Mouse (Mus musculus) retina, embryonic 14.5 days (tissue): ENCODE data around the gene Gm17428.

ENCODE experiments used
- DNase-seq: peaks from one replicate; pipeline ENCODE4 v3.0.0-alpha.2; 2015; ENCODE audit warnings: low spot score

Gene Gm17428

GRCm38 (mm10) chr14:55014591-55014990 is 37.9 kb downstream of the Gm17428 start:
- no peak for DNase-seq

- DNase-seq, result peak; percentile 100
These were observed 38.4 kb downstream of the Gm17428 start, which contains the start of gene Ngdn for GRCm38 (mm10) chr14:55014991-55015766. TSS of gene Ngdn (plus strand) at chr14:55015454.

- DNase-seq, result no peak
These were observed 39.0 kb downstream of the Gm17428 start for GRCm38 (mm10) chr14:55015767-55016111.

- DNase-seq, result no peak
These were observed 40.1 kb downstream of the Gm17428 start for GRCm38 (mm10) chr14:55016876-55017275.

GRCm38 (mm10) chr14:55020394-55020793 is 43.7 kb downstream of the Gm17428 start:
- DNase-seq, result no peak

- no peak for DNase-seq
These were observed 46.3 kb downstream of the Gm17428 start for GRCm38 (mm10) chr14:55023011-55023410.

- DNase-seq, result peak; percentile 85
These were observed 47.5 kb downstream of the Gm17428 start for GRCm38 (mm10) chr14:55024236-55024635.

GRCm38 (mm10) chr14:55025527-55025926 is 48.8 kb downstream of the Gm17428 start:
- no peak for DNase-seq
